Mouse (Mus musculus): ENCODE measurements around the gene Tmc2. TPM values are rescaled to one million over a fixed set of nuclear protein-coding genes. Genes with fewer than 3 reads are reported as not detected.

Gene Tmc2
- polyA plus RNA-seq (2016; fragmentation: Nextera tagmentation; extraction: Ambion mirVana): not detected in 2 replicates

- H3K9ac ChIP-seq (replicated peaks): no peak within 1 kb of the TSS
- no peak within 1 kb of the TSS for H3K4me2 ChIP-seq (replicated peaks)
- no peaks in the 10 kb centered on the region for H3K4me1 ChIP-seq
- ATAC-seq (ENCODE audit: low FRiP score, low read depth): no peak
- no peaks in the 10 kb centered on the region for H3K36me3 ChIP-seq
- 92% methylated on average over 16 of the region's 16 CpGs for WGBS
- H3K27ac ChIP-seq (replicated peaks): no peak within 1 kb of the TSS
- H3K4me3 ChIP-seq: no peak within 1 kb of the TSS
- H3K9me3 ChIP-seq: no peaks in the 10 kb centered on the region
- H3K27me3 ChIP-seq: no peaks in the 10 kb centered on the region
Observed at GRCm38 (mm10) chr2:130194894-130195293, at the start of gene Tmc2. Gene Tmc2, plus strand, starts transcription at chr2:130195194.

GRCm38 (mm10) chr2:130146089-130146668 is 48.8 kb upstream of the Tmc2 start:
- H3K4me3 ChIP-seq: no peak overlapping the region
- no peak overlapping the region for H3K9ac ChIP-seq (replicated peaks)
- no peak overlapping the region for H3K4me2 ChIP-seq (replicated peaks)
- no peaks in the 10 kb centered on the region for H3K9me3 ChIP-seq
- no peaks in the 10 kb centered on the region for H3K36me3 ChIP-seq
- WGBS: 77% methylated on average over 5 of the region's 5 CpGs
- H3K27ac ChIP-seq (replicated peaks): no peak overlapping the region
- ATAC-seq (ENCODE audit: low FRiP score, low read depth): no peak
- no peaks in the 10 kb centered on the region for H3K27me3 ChIP-seq
- no peaks in the 10 kb centered on the region for H3K4me1 ChIP-seq

GRCm38 (mm10) chr2:130155171-130155570 is 39.8 kb upstream of the Tmc2 start:
- Histone ChIP-seq H3K36me3 (no peaks in the 10 kb centered on the region), H3K9ac (replicated peaks) (no peak overlapping the region), H3K4me2 (replicated peaks) (no peak overlapping the region), H3K4me1 (peaks cover 7% of the 10 kb centered on the region), H3K27ac (replicated peaks) (no peak overlapping the region), H3K4me3 (no peak overlapping the region), H3K9me3 (no peaks in the 10 kb centered on the region), H3K27me3 (no peaks in the 10 kb centered on the region)
- 83% methylated on average over 3 of the region's 3 CpGs for WGBS
- ATAC-seq (ENCODE audit: low FRiP score, low read depth): no peak

- Histone ChIP-seq H3K9ac (replicated peaks) (no peak overlapping the region), H3K4me2 (replicated peaks) (no peak overlapping the region), H3K9me3 (no peaks in the 10 kb centered on the region), H3K27ac (replicated peaks) (no peak overlapping the region), H3K4me1 (peaks cover 7% of the 10 kb centered on the region), H3K4me3 (no peak overlapping the region), H3K27me3 (no peaks in the 10 kb centered on the region), H3K36me3 (no peaks in the 10 kb centered on the region)
- ATAC-seq (ENCODE audit: low FRiP score, low read depth): no peak
Observed at GRCm38 (mm10) chr2:130155851-130156250, 39.1 kb upstream of the Tmc2 start.

GRCm38 (mm10) chr2:130157231-130158087 is 37.5 kb upstream of the Tmc2 start:
- no peaks in the 10 kb centered on the region for H3K27me3 ChIP-seq
- no peak for ATAC-seq (ENCODE audit: low FRiP score, low read depth)
- H3K27ac ChIP-seq (replicated peaks): 0 out of 2 replicates have a peak overlapping the region, but pooled peaks have one; percentile 12
- H3K4me2 ChIP-seq (replicated peaks): no peak overlapping the region
- H3K4me1 ChIP-seq: peaks cover 7% of the 10 kb centered on the region
- 59% methylated on average over 14 of the region's 14 CpGs for WGBS
- H3K9me3 ChIP-seq: no peaks in the 10 kb centered on the region
- H3K4me3 ChIP-seq: no peak overlapping the region
- H3K9ac ChIP-seq (replicated peaks): no peak overlapping the region
- no peaks in the 10 kb centered on the region for H3K36me3 ChIP-seq

- 0 out of 2 replicates have a peak overlapping the region, but pooled peaks have one; percentile 12 for H3K27ac ChIP-seq (replicated peaks)
- no peak overlapping the region for H3K9ac ChIP-seq (replicated peaks)
- no peaks in the 10 kb centered on the region for H3K9me3 ChIP-seq
- WGBS: 64% methylated on average over 4 of the region's 4 CpGs
- peaks cover 7% of the 10 kb centered on the region for H3K4me1 ChIP-seq
- no peak for ATAC-seq (ENCODE audit: low FRiP score, low read depth)
- H3K4me3 ChIP-seq: no peak overlapping the region
- no peak overlapping the region for H3K4me2 ChIP-seq (replicated peaks)
- H3K36me3 ChIP-seq: no peaks in the 10 kb centered on the region
- H3K27me3 ChIP-seq: no peaks in the 10 kb centered on the region
Observed at GRCm38 (mm10) chr2:130158088-130158437, 36.9 kb upstream of the Tmc2 start.

GRCm38 (mm10) chr2:130162701-130163100 is 32.3 kb upstream of the Tmc2 start:
- Histone ChIP-seq H3K9me3 (no peaks in the 10 kb centered on the region), H3K36me3 (peaks cover 5% of the 10 kb centered on the region; the same call in 1 of the 2 replicates), H3K4me1 (peaks cover 4% of the 10 kb centered on the region), H3K9ac (replicated peaks) (no peak overlapping the region), H3K4me3 (no peak overlapping the region), H3K27me3 (no peaks in the 10 kb centered on the region), H3K4me2 (replicated peaks) (no peak overlapping the region), H3K27ac (replicated peaks) (no peak overlapping the region)
- no peak for ATAC-seq (ENCODE audit: low FRiP score, low read depth)
- 84% methylated on average over 5 of the region's 5 CpGs for WGBS

GRCm38 (mm10) chr2:130166311-130167214 is 28.4 kb upstream of the Tmc2 start:
- Histone ChIP-seq H3K27ac (replicated peaks) (no peak overlapping the region), H3K36me3 (peaks cover 30% of the 10 kb centered on the region), H3K4me2 (replicated peaks) (no peak overlapping the region), H3K9me3 (no peaks in the 10 kb centered on the region), H3K9ac (replicated peaks) (no peak overlapping the region), H3K27me3 (no peaks in the 10 kb centered on the region), H3K4me1 (no peaks in the 10 kb centered on the region), H3K4me3 (no peak overlapping the region)
- peak; percentile 38 for ATAC-seq (ENCODE audit: low FRiP score, low read depth)
- 65% methylated on average over 9 of the region's 9 CpGs for WGBS

- H3K9ac ChIP-seq (replicated peaks): no peak overlapping the region
- no peak overlapping the region for H3K27ac ChIP-seq (replicated peaks)
- H3K9me3 ChIP-seq: no peaks in the 10 kb centered on the region
- no peaks in the 10 kb centered on the region for H3K4me1 ChIP-seq
- no peak overlapping the region for H3K4me2 ChIP-seq (replicated peaks)
- H3K27me3 ChIP-seq: no peaks in the 10 kb centered on the region
- ATAC-seq (ENCODE audit: low FRiP score, low read depth): no peak
- 61% methylated on average over 3 of the region's 3 CpGs for WGBS
- H3K36me3 ChIP-seq: peaks cover 42% of the 10 kb centered on the region
- H3K4me3 ChIP-seq: no peak overlapping the region
Observed at GRCm38 (mm10) chr2:130167861-130168260, 27.1 kb upstream of the Tmc2 start.

- Histone ChIP-seq H3K4me2 (replicated peaks) (no peak overlapping the region), H3K27ac (replicated peaks) (no peak overlapping the region), H3K27me3 (no peaks in the 10 kb centered on the region), H3K9me3 (no peaks in the 10 kb centered on the region), H3K9ac (replicated peaks) (no peak overlapping the region), H3K4me1 (peaks cover 5% of the 10 kb centered on the region), H3K36me3 (peaks cover 75% of the 10 kb centered on the region), H3K4me3 (no peak overlapping the region)
- WGBS: 85% methylated on average over 2 of the region's 2 CpGs
- ATAC-seq (ENCODE audit: low FRiP score, low read depth): no peak
Observed at GRCm38 (mm10) chr2:130171674-130172073, 23.3 kb upstream of the Tmc2 start.

- Histone ChIP-seq H3K36me3 (peaks cover 52% of the 10 kb centered on the region), H3K27ac (replicated peaks) (no peak overlapping the region), H3K4me1 (peaks cover 19% of the 10 kb centered on the region), H3K27me3 (no peaks in the 10 kb centered on the region), H3K9me3 (no peaks in the 10 kb centered on the region), H3K4me3 (peak overlapping the region; percentile 100; the same call in 1 of the 2 replicates), H3K4me2 (replicated peaks) (peak overlapping the region; percentile 80), H3K9ac (replicated peaks) (peak overlapping the region; percentile 100; the same call in 1 of the 2 replicates)
- ATAC-seq (ENCODE audit: low FRiP score, low read depth): no peak
- WGBS: 79% methylated on average over 8 of the region's 8 CpGs
Observed at GRCm38 (mm10) chr2:130176820-130177219, 18.2 kb upstream of the Tmc2 start.

GRCm38 (mm10) chr2:130178381-130178705 is 16.7 kb upstream of the Tmc2 start:
- Histone ChIP-seq H3K4me2 (replicated peaks) (peak overlapping the region; percentile 80), H3K27ac (replicated peaks) (peak overlapping the region; percentile 97), H3K4me1 (peaks cover 19% of the 10 kb centered on the region), H3K9me3 (no peaks in the 10 kb centered on the region), H3K36me3 (peaks cover 37% of the 10 kb centered on the region), H3K4me3 (peak overlapping the region; percentile 100), H3K9ac (replicated peaks) (peak overlapping the region; percentile 100), H3K27me3 (no peaks in the 10 kb centered on the region)
- no peak for ATAC-seq (ENCODE audit: low FRiP score, low read depth)
- 1% methylated on average over 11 of the region's 11 CpGs for WGBS

All from midbrain, embryonic 12.5 days (tissue).